Mouse (Mus musculus) spleen, adult 2 months (tissue): Measurements from ENCODE around the gene Tnf.

Experiments
- CTCF ChIP-seq: fragments of 200-500 bp; IDR thresholded peaks from 2 replicates; pipeline ENCODE4 v1.5.1; 2011; ENCODE audit warnings: mild to moderate bottlenecking, inconsistent platforms; ENCODE audit not compliant: insufficient read depth, insufficient read length, insufficient replicate concordance; ENCODE audit errors: extremely low read depth
- POLR2A ChIP-seq: fragments of 200-500 bp; IDR thresholded peaks from 2 replicates; pipeline ENCODE4 v1.6.1; 2011; ENCODE audit warnings: low read depth, low read length, inconsistent platforms

DNA sequence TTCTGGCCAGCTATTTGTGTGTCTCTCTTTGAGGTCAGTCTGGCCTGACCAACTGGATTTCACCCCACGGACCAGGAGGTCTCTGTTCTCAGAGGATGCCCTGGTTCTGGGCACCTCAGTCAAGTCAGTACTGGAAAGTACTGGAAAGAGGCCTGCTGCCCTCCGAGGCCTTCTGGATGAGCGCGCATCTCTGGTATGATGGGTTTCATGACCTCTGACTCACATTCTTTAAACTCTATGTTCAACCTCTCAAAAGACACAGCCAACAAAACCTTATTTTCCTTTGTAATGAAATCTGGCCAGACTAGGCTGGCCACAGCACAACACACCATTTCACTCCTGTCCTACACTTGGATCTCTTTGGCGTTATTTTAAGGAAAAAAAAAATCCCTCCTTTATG lies 23.6 kb upstream of the Tnf start:
- no peak for TF ChIP-seq POLR2A
- no peak for TF ChIP-seq CTCF
